Mouse (Mus musculus): ENCODE measurements at regions not wholly inside any gene's neighbourhood (a gene's known extent, or its start where the extent isn't known, plus 50 kb on each side); places are given as distances from the start of the nearest gene placed in this dataset.

DNA sequence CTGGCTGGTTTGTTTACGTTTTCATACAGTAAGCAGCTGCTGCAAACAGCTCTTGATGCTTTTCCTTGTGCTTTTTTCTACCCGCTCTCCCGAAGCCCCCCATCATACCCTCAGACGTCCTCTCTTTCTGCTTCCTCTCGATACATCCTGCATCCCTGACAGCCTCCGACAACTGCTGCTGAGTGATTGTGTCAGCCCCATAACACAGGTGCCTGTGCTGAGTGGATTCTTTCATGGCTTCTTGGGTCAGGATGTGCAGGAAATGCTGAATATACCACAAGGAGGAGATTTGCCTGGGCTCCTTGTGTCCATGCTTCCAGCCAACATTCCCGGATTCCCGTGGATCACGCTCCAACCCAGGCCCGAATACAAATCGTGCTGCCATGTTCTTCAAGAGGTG, 98.6 kb upstream of the Pgrmc2 start:
- no peak for DNase-seq (ENCODE audit: low spot score)

DNA sequence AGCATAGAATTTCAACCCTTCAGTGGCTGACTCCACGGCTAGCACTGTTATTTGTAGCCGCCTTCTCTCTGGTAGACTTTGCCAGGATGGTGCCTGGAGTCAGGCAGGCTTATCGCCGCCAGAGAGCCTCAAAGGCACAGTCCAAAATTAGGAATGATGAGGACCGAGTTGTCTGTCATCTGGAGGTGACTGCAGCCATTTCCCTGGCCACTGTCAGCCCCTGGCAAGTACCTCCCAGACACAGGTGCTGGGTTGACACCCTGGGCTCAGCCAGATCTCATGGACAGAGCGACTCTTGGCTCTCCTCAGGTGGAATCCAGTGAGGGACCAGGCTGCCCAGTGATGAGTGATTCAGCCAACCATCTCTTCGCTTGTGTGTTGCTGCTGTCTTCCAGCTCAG, 98.1 kb upstream of the Pgrmc2 start:
- DNase-seq (ENCODE audit: low spot score) = no peak

DNA sequence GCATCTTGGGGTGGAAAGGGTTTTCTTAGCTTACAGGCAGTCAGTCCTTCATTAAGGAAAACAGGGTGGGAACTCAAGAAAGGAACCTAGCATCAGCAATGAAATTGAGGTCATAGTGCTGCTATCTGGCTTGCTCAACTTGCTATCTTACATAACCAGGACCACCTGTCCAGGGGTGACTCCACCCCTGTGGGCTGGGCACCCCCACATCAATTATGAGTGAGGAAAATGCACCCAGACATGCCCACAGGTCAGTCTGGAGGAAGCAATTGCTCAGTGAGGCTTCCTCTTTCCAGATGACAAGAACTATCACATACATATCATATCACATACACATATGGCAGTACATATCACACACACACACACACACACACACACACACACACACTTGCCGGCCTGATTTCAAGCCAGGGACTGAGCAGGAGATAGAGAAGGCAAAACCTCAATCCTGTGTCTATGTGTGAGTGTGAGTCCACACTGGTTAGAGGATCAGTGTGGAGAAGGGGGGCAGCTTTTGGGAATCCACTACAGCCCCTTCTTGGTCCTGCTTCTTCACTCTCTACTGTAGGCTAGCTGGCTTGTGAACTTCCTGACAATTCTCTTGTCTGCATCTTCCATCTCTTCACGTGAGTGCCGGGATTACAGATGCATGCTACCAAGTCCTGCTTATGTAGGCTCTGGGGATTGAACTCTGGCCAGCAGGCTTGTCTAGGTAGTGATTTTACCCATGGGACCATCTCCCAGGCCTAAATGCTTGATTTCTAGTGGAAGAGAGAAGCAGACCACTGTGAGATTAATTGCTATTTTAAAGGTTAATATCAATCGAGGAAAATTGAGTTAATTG, 96.4 kb upstream of the Pgrmc2 start:
- DNase-seq (ENCODE audit: low spot score) = no peak

GRCm38 (mm10) chr3:41177124-41177523, 94.3 kb upstream of the Pgrmc2 start:
- DNase-seq (ENCODE audit: low spot score) = no peak

- no peak for DNase-seq (ENCODE audit: low spot score)
Measured at GRCm38 (mm10) chr3:41175356-41175755, 92.5 kb upstream of the Pgrmc2 start.

GRCm38 (mm10) chr3:41173561-41173960, 90.7 kb upstream of the Pgrmc2 start:
- DNase-seq (ENCODE audit: low spot score) = no peak

- DNase-seq (ENCODE audit: low spot score) = no peak
Measured at GRCm38 (mm10) chr3:41172306-41173215, 89.7 kb upstream of the Pgrmc2 start.

DNA sequence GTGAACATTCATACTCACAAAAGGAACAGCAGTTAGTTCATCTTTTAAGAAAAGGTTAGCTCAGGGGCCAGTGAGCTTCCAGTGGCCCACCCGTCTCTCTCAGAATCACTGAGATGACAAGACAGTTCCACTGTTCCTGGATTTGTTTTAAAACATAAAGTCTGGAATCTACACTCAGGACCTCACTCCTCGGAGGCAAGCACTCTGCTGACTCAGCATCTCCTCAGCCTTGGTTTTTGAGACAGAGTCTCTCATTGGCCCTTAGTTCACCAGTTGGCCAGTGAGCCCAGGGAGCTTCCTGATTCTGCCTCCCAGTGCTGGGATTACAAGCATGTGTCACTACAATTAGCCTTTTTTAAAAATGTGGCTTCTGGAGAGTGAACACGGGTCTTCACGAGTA, 88.9 kb upstream of the Pgrmc2 start:
- no peak for DNase-seq (ENCODE audit: low spot score)

DNA sequence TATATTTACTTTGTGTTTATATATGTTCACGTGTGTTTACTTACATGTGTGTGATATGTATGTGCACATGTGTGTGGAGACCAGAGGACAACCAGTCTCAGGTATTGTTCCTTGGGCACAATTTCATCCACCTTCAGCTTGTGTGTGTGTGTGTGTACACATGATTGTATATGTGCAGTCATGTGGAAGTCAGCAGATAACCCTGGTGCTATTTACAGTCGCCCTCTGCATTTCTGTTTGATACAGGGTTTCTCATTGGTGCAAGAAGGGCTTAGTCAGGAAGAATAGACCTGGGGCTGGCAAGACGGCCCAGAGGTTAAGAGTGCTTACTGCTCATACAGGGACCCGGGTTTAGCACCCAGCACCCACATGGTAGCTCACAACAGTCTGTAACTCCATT, 88.5 kb upstream of the Pgrmc2 start:
- DNase-seq (ENCODE audit: low spot score) = no peak

GRCm38 (mm10) chr3:41170566-41170965, 87.7 kb upstream of the Pgrmc2 start:
- DNase-seq (ENCODE audit: low spot score) = no peak

- DNase-seq (ENCODE audit: low spot score) = no peak
Measured at GRCm38 (mm10) chr3:41169430-41169829, 86.6 kb upstream of the Pgrmc2 start.

GRCm38 (mm10) chr3:41168181-41168967, 85.5 kb upstream of the Pgrmc2 start:
- DNase-seq (ENCODE audit: low spot score) = no peak

GRCm38 (mm10) chr3:41167476-41167875, 84.6 kb upstream of the Pgrmc2 start:
- no peak for DNase-seq (ENCODE audit: low spot score)

DNA sequence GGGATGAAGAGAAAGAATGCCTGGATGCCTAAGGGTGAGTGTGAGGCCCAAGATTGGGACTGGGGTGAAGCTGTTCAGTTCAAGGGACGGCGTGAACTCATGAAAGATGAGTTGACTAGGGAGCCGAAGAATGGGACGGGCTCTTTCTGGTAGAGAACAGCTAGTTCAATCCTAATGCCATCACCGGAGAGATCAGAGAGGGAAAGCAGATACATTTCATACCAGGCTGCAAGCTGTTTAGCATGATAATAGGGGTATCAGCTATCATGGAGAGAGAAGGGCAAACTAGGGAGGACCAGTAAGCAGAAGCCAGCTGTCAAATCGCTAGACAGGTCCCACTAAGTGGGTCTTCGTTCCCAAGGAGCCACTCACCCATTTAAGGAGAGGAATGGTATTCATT, 81.9 kb upstream of the Pgrmc2 start:
- DNase-seq (ENCODE audit: low spot score) = no peak

GRCm38 (mm10) chr3:41163767-41164166, 80.9 kb upstream of the Pgrmc2 start:
- no peak for DNase-seq (ENCODE audit: low spot score)

DNA sequence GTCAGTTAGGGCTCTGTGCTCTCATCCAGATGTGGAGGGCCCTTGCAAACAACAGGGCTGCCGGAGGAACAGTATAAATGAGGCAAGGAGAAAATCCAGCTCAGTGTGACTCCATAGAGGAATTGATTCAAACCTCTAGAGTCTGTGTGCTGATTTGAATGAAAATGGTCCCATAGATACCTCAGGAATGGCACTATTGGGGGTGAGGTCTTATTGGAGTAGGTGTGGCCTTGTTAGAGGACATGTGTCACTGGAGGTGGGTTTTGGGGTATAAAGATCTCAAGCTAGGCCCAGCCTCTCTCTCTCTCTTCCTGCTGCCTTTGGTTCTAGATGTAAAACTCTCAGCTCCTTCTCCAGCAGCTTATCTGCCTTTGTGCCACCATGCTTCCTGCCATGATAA, 79.7 kb upstream of the Pgrmc2 start:
- no peak for DNase-seq (ENCODE audit: low spot score)

- DNase-seq (ENCODE audit: low spot score) = no peak
Measured at GRCm38 (mm10) chr3:41160648-41161047, 77.8 kb upstream of the Pgrmc2 start.

DNA sequence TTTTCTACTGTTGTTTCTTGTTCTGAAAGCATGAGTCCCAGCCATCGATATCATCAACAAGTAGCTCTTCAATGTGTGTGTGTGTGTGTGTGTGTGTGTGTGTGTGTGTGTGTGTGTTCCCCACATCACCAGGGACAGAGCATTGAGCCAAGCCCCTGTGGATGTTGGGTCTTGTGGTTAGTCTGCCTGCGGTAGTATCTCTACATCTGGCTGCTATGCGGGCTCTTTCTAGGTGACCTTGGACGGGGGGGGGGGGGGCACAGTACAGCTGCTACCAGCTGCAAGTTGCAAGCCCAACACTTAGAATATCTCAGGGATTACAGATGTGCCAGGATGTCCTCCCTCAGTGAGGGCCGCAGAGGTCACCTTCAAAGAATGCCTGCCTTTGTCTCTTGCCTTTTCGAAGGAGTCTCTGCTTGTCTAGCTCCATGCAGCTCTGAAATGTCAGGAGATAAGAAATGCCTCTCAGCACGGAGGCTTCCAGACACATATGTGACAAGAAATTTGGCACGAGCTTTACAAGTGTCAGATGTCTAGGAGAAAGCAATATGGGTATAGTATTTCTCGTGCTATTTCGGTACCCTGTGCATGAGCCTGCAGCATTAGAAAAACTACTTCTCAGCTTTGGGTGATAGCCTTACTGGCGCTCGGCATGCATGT, 75.6 kb upstream of the Pgrmc2 start:
- DNase-seq (ENCODE audit: low spot score) = no peak

DNA sequence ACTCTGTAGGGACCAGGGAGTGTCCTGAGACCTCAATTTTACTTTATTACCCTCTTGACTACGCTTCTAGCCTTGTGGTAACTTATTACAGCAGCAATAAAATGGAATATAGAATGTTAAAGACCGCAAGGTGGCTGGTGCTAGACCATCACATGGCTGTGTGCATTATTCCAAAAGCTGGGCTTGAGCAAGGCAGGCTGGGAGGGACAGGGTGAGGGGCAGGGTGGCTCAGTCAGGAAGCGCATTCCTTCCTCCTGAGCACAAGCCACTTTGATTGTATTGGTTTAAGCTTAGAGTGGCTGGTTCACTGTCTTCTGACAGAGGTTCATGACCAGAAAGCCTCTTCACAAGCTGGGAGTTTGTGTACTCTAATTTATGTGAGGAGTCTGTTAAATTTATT, 74.6 kb upstream of the Pgrmc2 start:
- DNase-seq (ENCODE audit: low spot score) = no peak

- no peak for DNase-seq (ENCODE audit: low spot score)
Measured at GRCm38 (mm10) chr3:41156562-41156961, 73.7 kb upstream of the Pgrmc2 start.

- no peak for DNase-seq (ENCODE audit: low spot score)
Measured at GRCm38 (mm10) chr3:41155132-41155760, 72.4 kb upstream of the Pgrmc2 start.

All from adipocyte (in vitro differentiated cells).